Mouse (Mus musculus) heart, adult 2 months (tissue): ENCODE measurements around the gene Cenpo.

Source experiments
- CTCF ChIP-seq: fragments of 200-600 bp; IDR thresholded peaks from 2 replicates; pipeline ENCODE4 v1.8.1; 2022; ENCODE audit warnings: antibody characterized with exemption, mild to moderate bottlenecking, moderate library complexity
- EP300 ChIP-seq: fragments of 200-500 bp; IDR thresholded peaks from 2 replicates; pipeline ENCODE4 v1.6.1; 2011; ENCODE audit warnings: low read depth, low read length, control low read depth; ENCODE audit not compliant: insufficient read depth
- POLR2A ChIP-seq: fragments of 200-500 bp; IDR thresholded peaks from 2 replicates; pipeline ENCODE4 v1.6.1; 2011; ENCODE audit warnings: mild to moderate bottlenecking, low read depth, low read length, control low read depth; ENCODE audit not compliant: insufficient read depth

DNA sequence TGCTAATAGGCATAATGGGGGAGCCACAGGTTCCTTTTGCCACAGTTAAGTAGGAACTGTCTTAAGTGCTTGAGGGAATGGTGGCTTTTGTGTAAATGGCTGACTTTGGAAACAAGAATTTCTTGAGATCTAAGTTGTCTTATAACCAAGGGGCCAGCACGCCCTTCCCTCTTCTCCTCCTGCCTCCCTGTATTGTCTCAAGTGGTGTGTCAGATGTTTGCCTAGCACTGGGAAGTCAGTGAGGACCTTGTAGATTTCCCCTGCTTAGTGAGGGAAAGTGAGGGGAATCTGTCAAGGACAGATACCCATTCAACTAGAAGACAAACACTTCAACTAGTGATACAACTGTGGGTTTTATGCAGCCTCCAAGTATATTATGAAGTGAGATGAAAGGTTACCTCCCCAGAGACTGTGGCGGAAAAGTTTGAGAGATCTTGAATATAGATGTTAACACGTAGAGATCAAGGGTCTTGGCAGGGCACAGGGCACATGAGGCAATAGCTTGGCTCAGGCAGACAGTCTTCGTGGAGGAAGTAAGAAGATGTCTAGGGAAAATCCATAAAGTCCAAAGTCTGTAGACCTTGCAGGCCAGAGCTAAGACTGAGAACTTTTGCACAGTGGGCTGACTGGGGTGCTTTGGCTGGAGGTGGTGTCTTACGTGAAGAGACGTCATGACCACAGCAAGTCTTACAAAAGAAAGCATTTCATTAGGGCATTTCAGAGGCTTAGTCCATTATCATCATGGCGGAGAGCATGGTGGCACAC is 75.0 kb downstream of the Cenpo start:
- TF ChIP-seq CTCF = no peak
- no peak for TF ChIP-seq EP300
- TF ChIP-seq POLR2A = no peak
